Mouse (Mus musculus) intestine, embryonic 14.5 days (tissue): ENCODE measurements around the gene Gm10354. TPM values are rescaled to one million over a fixed set of nuclear protein-coding genes. Genes with fewer than 3 reads are reported as not detected.
"Not testable (repeated sequence)": the region's sequence is repeated elsewhere in the genome, so short reads cannot be mapped to it uniquely, and the experiment has no call there.

Source experiments
- ATAC-seq: fragments of 200-750 bp; cut with Nextera tagmentation; replicated peaks from 2 replicates; pipeline ENCODE4 v1.8.0; 2017; ENCODE audit warnings: low read depth, moderate number of reproducible peaks, moderate TSS enrichment, moderate library complexity; ENCODE audit not compliant: low FRiP score, low TSS enrichment
- DNase-seq: peaks from one replicate; pipeline ENCODE4 v3.0.0-alpha.2; 2018; ENCODE audit warnings: low spot score
- H3K27ac ChIP-seq: fragments of 300-500 bp; sonication (generic); 2 replicates; pipeline ENCODE4 v1.5.1; 2014; ENCODE audit warnings: low read depth, mild to moderate bottlenecking, control low read depth
- H3K27me3 ChIP-seq: fragments of 300-500 bp; sonication (generic); replicated peaks from 2 replicates; pipeline ENCODE4 v1.6.1; 2014; ENCODE audit warnings: low read length, control low read depth; ENCODE audit not compliant: control insufficient read depth, insufficient read depth
- H3K36me3 ChIP-seq: fragments of 300-500 bp; sonication (generic); 2 replicates; pipeline ENCODE4 v1.6.1; 2014; ENCODE audit warnings: low read length, control low read depth; ENCODE audit not compliant: control insufficient read depth, insufficient read depth
- H3K4me1 ChIP-seq: fragments of 300-500 bp; sonication (generic); replicated peaks from 2 replicates; pipeline ENCODE4 v1.6.1; 2014; ENCODE audit warnings: low read length, control low read depth, mixed read lengths; ENCODE audit not compliant: control insufficient read depth, insufficient read depth
- H3K4me2 ChIP-seq: fragments of 300-500 bp; sonication (generic); 2 replicates; pipeline ENCODE4 v1.6.1; 2014; ENCODE audit warnings: low read length
- H3K4me3 ChIP-seq: fragments of 300-500 bp; sonication (generic); 2 replicates; pipeline ENCODE4 v1.5.1; 2014; ENCODE audit warnings: low read depth, low read length, control low read depth, mixed read lengths
- H3K9ac ChIP-seq: fragments of 300-500 bp; sonication (generic); 2 replicates; pipeline ENCODE4 v1.6.1; 2014; ENCODE audit warnings: mild to moderate bottlenecking, low read length
- H3K9me3 ChIP-seq: fragments of 300-500 bp; sonication (generic); 2 replicates; pipeline ENCODE4 v1.6.1; 2016; ENCODE audit warnings: low read length, control low read depth; ENCODE audit not compliant: control insufficient read depth
- WGBS: fragments of 180-500 bp; shearing (Covaris S2); extraction: QIAGEN DNeasy Blood & Tissue Kit; methylation state at CpG from one replicate; pipeline ENCODE4 v1.1.7; 2014; 5-methylcytosine and 5-hydroxymethylcytosine counted together
- polyA plus RNA-seq: library from polyadenylated mRNA; unstranded; fragments of >200 nt; fragmentation: Nextera tagmentation; extraction: Ambion mirVana; gene quantifications from 2 replicates; pipeline ENCODE4 v1.2.1, GENCODE M21; 2014

The Gm10354 gene
- polyA plus RNA-seq, 1 experiment from 2014 or later = not detected

DNA sequence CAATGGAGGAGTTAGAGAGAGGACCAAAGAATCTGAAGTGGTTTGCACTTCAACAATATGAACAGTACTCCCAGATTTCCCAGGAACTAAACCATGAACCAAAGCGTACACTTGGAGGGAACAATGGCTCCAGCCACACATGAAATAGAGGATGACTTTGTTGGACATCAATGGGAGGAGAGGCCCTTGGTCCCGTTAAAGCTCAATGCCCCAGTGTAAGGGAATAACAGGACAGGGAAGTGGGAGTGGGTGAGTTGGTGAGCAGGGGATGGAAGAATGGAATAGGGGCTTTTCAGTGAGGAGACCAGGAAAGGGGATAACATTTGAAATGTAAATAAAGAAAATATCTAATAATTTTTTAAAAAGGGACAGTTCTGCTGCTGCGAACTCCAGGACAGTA lies 5.9 kb downstream of the Gm10354 start:
- 87% methylated on average over 3 of the region's 3 CpGs for WGBS
- not testable (repeated sequence) for ATAC-seq

DNA sequence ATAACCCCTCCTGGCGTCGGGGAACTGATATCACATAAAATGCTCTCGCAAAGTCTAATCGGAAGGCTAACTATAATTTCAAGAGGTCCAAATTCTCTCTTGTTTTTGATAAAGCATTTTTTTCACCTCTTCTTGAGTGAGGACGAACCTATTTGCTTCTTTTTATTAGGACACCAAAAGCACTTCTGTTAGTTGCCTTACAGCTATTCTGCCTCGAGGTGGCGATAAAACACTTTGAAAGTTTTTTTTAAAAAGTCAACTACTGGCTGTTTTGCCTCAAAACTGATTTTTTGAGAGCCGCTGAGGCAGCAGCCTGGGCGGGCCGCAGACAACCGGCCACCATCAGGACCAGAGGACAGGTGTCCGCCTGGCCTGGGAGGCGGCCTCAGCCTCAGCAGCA lies 14.9 kb downstream of the Gm10354 start:
- not testable (repeated sequence) for H3K27me3 ChIP-seq, DNase-seq, H3K4me1 ChIP-seq, H3K4me2 ChIP-seq, H3K36me3 ChIP-seq, H3K4me3 ChIP-seq, H3K9me3 ChIP-seq, H3K9ac ChIP-seq, H3K27ac ChIP-seq, ATAC-seq
- 80% methylated on average over 13 of the region's 13 CpGs for WGBS

More for the DNA sequence above, 5.9 kb downstream of the Gm10354 start:
- H3K9me3 ChIP-seq, H3K27ac ChIP-seq, H3K4me2 ChIP-seq, H3K4me1 ChIP-seq, H3K4me3 ChIP-seq, H3K36me3 ChIP-seq, DNase-seq, H3K27me3 ChIP-seq, H3K9ac ChIP-seq: not testable (repeated sequence)

DNA sequence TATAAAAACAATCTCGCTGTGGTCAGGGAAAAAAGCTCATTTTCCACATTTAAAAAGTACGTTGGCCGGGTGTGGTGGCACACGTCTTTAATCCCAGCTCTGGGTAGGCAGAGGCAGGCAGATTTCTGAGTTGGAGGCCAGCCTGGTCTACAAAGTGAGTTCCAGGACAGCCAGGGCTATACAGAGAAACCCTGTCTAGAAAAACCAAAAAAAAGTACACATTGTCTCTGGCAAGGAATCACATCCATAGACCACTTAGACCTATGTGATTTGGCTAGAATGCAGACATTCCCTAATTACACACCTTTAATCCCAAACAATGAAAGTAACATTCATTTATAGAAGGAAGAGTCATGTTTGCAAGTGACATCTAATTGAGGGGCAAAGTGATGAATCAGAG lies 17.2 kb downstream of the Gm10354 start:
- not testable (repeated sequence) for H3K4me3 ChIP-seq, H3K4me2 ChIP-seq, H3K27ac ChIP-seq, H3K27me3 ChIP-seq, DNase-seq, H3K36me3 ChIP-seq, ATAC-seq, H3K4me1 ChIP-seq, H3K9me3 ChIP-seq, H3K9ac ChIP-seq
- WGBS = 79% methylated on average over 4 of the region's 4 CpGs

DNA sequence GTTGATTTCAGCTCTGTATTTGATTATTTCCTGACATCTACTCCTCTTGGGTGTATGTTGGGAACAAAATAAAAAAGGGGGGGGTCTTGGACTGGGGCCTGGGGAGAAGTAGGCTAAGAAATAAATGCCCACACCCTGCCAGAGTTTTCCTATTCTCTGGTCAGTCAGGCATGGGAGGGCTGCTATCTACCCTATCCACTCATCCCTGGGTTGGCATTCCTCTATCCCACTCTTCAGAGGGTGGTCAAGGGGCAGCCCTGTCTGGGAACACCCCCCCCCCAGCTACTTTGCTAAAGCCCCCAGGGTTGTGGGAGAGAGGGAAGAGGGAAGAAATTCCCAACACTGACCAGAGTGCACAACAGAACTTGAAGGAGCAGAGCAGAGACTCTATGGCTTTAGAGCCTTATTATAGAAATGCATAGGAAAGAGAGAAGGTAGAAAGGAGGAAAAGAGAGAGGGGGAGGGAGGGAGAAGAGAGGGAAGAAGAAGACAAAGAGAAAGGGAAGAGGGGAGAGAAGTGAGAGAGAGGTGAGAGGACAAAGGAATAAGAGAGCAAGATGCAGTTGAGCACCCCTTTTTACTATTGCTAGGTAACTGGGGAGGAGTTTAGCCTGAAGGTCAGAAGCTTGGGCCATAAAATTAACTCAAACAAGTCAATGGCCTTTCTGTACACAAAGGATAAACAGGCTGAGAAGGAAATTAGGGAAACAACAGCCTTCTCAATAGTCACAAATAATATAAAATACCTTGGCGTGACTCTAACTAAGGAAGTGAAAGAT lies 22.6 kb downstream of the Gm10354 start:
- not testable (repeated sequence) for H3K4me2 ChIP-seq, H3K27ac ChIP-seq, H3K27me3 ChIP-seq, H3K9me3 ChIP-seq, ATAC-seq, H3K4me3 ChIP-seq, H3K4me1 ChIP-seq, H3K36me3 ChIP-seq, DNase-seq, H3K9ac ChIP-seq
- 67% methylated on average over 1 of the region's 1 CpGs for WGBS

DNA sequence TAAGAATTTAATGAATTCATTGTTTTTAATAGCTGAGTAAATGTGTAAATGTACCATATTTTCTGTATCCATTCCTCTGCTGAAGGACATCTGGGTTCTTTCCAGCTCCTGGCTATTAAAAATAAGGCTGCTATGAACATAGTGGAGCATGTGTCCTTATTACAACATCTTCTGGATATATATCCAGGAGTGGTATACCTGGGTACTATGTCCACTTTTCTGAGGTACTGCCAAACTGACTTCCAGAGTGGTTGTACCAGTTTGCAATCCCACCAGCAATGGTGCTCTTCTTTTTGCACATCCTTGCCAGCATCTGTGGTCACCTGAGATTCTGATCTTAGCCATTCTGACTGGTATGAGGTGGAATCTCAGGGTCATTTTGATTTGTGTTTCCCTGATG lies 25.1 kb downstream of the Gm10354 start:
- not testable (repeated sequence) for H3K9ac ChIP-seq, H3K27me3 ChIP-seq, H3K27ac ChIP-seq, ATAC-seq, H3K4me3 ChIP-seq, DNase-seq, H3K4me1 ChIP-seq, H3K4me2 ChIP-seq, H3K36me3 ChIP-seq, H3K9me3 ChIP-seq

DNA sequence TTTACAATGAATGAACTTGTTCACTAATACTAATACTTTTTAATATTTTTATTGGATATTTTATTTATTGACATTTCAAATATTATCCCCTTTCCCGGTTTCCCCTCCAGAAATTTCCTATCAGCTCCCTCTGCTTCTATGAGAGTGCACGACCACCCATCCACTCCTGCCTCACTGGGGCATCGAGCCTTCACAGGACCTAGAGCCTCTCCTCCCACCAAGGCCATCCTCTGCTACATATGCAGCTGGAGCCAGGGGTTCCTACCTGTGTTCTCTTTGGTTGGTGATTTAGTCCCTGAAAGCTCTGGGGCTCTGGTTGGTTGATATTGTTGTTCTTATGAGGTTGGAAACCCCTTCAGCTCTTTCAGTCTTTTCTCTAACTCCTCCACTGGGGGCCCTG lies 26.0 kb downstream of the Gm10354 start:
- 67% methylated on average over 3 of the region's 3 CpGs for WGBS
- not testable (repeated sequence) for H3K27me3 ChIP-seq, H3K4me3 ChIP-seq, DNase-seq, H3K27ac ChIP-seq, H3K9ac ChIP-seq, H3K36me3 ChIP-seq, H3K4me1 ChIP-seq, H3K9me3 ChIP-seq, H3K4me2 ChIP-seq, ATAC-seq

DNA sequence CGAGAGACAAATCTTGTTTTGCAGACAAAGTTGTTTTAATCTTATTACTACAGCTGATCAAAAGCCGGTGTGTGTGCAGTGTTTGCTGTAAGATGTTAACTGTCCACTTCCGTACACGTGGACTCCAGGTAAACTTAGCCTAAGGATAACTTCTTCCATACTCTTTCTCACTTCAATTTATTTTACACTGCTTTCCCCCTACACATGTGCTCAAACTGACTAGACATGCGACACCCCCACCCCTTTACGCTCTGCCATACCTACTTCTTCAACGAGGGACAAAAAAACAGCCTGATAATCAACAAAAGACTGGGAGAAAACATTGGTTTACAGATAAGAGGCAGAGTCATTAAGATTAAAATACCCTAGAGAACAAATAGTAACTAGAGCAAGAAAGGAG lies 26.9 kb downstream of the Gm10354 start:
- WGBS = 62% methylated on average over 7 of the region's 7 CpGs
- not testable (repeated sequence) for H3K4me2 ChIP-seq, ATAC-seq, H3K36me3 ChIP-seq, H3K4me1 ChIP-seq, H3K4me3 ChIP-seq, H3K27me3 ChIP-seq, H3K9ac ChIP-seq, H3K9me3 ChIP-seq, H3K27ac ChIP-seq, DNase-seq

DNA sequence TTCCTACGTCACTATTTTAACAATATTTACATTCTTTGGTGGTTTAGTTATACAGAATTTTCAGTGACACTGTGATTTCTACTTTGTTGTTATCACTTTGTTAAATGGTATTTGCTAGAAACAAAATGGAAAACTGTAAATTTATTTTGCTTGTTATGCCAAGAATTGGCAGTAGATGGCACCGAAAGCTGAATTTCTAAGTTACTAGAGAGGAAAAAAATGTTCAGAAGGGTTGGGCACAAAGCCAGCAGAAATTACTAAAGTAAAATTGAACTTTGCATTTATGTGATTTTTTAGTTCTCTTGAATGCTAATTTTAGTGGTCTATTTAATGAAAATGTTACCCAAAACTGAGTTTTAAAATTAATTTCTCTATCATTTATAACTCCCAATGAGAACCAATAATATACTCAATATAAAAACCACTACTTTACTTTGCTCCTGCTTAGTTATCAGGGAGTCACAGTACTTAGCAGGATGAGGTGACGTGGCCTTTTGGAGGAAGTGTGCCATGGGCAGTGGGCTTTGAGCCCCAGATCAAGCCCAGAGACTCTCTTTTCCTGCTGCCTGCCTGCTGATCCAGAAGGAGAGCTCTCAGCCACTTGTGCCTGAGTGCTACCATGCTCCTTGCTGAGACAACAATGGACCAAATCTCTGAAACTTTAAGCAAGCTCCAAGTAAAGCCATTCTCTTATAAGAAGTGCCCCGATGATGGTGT lies 31.1 kb downstream of the Gm10354 start:
- H3K27me3 ChIP-seq, H3K9ac ChIP-seq, H3K4me3 ChIP-seq, DNase-seq, H3K36me3 ChIP-seq, H3K4me2 ChIP-seq, ATAC-seq, H3K4me1 ChIP-seq, H3K9me3 ChIP-seq, H3K27ac ChIP-seq: not testable (repeated sequence)
- WGBS = 47% methylated on average over 4 of the region's 4 CpGs

DNA sequence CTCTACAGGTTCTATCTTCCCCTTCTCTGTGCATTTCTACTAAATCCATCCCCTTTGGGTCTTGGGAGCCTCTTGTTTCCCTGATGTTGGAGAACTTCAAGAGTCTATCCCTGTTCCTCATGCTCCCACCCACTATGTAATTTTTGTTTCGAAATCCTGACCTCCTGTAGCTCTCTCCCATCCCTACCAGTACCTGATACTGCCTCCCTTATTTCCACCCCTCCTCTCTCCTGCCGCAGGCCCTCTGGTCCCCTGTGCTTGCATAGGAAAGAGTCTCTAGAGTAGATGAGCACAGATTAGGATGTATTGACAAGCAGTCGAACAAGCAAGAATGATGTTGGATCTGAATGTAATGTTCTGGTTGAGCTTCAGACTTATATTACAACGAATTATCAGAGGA lies 33.2 kb downstream of the Gm10354 start:
- 0 out of 2 replicates have a peak, but pooled peaks have one; percentile 74 for ATAC-seq
- H3K27me3 ChIP-seq = not testable (repeated sequence)
- WGBS = 51% methylated on average over 4 of the region's 4 CpGs

More for the DNA sequence above, 33.2 kb downstream of the Gm10354 start:
- not testable (repeated sequence) for H3K4me1 ChIP-seq, H3K36me3 ChIP-seq, H3K27ac ChIP-seq, H3K4me3 ChIP-seq, DNase-seq, H3K4me2 ChIP-seq, H3K9ac ChIP-seq, H3K9me3 ChIP-seq
